Mouse (Mus musculus): ENCODE results near the gene Drd1.

Gene Drd1

DNA sequence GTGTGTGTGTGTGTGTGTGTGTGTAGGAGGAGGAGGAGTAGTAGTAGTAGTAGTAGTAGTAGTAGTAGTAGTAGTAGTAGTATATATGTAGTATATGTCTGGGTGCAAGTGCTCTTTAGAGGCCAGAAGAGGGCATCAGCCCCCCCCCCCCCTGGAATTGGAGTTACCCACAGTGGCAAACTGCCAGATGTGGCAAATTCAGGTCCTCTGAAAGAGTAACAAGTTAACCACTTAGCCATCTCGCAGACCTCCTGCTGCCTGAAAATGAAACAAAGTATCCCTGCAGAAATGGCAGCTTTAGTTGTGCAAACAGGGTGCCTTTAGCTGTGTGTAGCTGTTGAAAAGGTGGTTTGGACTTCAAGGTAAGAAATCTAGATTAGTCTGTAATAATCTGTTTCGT, 18.0 kb upstream of the Drd1 start:
- DNase-seq (ENCODE audit: low read depth, low spot score): no peak

DNA sequence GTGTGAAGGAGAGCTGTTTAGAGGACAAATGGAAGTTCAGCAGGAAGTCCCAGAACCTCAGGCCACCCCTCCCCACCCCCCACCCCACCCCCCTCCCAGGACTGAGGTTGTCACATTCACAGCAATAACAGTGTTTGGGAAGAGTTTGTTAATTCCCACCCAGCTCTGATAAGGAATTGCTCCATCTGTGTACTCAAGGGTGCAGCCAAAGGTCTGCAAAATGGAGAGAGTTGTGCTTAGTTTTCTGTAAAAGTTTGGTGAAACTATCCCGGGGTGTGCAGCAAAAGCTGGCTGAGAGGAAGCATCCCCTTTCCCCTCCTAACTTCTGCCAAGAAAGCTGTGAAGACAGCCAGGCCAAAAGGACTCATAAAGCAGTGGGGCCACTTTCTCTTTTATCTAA, 17.6 kb upstream of the Drd1 start:
- no peak for DNase-seq (ENCODE audit: low read depth, low spot score)

DNA sequence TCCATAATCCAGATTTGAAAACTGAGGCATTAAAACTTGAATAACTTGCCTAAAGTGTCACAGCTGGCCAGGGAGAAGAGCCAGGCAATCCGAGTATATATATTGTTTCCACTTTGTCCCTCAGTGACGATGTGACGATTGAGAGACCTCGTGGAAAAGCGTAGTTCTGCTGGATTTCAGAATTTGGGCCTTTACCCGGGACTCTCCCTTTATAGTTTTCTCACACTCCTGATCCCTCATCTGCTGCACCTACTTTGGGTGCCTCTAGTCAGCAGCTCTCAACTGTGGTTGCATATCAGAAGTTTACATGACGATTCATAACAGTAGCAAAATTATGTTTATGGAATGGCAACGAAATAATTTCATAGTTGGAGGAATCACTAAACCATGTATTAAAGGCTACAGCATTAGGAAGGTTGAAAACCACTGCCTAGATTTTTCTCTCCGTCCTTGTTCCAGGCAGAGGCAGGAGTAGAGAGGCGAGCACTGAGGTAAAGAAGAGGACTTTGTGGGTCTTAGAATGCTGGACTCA, 17.1 kb upstream of the Drd1 start:
- DNase-seq (ENCODE audit: low read depth, low spot score): no peak

DNA sequence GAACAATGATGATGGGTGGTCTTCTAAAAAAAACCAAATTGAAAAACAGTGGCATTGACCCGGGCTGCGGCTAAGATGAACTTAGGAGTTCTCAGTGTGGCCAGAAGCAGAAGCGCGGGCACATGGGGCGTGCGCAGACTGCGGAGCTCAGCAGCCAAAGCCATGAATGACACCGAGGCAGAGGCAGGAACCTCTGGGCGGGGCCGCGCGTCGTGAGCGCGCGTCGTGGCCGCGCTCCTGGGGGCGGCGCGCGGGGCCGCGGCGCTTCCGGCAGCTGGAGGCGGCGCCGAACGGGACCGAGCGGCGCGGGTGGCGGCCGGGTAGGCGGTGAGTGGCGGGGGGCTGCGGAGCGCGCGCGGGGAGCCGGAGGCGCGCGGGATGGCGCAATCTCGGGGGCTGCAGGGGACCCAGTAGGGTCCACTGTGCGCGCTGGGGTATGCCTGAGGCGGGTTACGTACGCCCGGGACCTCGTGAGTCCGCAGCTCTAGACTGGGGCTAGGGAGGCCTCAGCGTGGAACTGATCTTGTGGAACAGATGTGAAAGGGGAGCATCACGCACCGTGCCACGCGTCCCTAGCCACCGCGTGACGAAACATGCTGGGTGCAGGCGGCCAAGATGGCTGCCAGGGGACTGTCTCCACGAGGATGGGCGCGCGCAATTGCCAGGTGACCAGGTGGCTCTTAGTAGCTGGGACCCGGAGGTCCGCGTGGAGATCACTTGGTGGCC, 16.3 kb upstream of the Drd1 start, which contains the start of gene Sfxn1:
Gene Sfxn1, plus strand, starts transcription at position 264 of the 726 bp plus-strand sequence.
- peak; percentile 55 for DNase-seq (ENCODE audit: low read depth, low spot score)

DNA sequence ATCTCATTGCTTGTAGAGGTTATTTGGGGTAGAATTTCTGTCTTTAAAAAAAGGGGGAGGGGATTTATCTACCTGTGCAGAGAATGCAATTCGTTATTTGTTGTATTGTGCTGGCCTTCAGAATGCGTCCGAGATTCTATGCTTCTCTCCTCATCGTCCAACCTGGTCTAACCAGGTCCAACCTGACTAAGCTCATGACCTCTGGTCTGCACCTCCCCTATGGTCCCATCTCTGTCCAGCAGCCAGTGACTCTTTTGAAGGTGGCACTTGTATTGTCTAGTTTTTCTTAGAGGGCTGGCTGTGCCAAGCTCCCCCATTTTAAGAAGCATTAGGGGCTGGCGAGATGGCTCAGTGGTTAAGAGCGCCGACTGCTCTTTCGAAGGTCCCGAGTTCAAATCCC, 15.5 kb upstream of the Drd1 start:
- no peak for DNase-seq (ENCODE audit: low read depth, low spot score)

DNA sequence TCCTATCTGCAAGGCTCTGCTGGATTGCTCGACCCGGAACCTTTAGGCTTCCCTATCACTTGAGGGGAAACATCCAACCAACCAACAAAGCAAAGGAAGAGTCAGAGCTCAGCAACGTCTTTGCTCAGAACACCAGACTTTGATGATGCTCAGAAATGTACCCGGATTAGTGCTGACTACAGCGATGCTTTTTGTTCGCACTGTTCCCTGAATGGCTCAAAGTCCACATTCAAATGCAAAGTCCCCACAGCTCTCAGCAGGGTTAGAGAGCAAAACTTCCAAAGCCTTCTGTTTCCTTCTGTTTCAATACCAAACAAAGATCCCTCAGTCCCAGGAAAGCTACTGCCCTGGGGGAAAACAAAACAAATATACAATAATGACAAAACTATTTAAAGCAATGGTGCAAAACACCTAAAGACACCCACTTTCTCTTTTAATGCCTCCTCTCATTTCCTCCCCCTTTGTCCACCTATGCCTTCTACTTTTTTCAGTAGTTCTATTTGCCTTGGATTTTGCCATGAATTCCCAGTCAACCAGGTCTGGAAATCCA, 12.2 kb upstream of the Drd1 start:
- DNase-seq (ENCODE audit: low read depth, low spot score): no peak

DNA sequence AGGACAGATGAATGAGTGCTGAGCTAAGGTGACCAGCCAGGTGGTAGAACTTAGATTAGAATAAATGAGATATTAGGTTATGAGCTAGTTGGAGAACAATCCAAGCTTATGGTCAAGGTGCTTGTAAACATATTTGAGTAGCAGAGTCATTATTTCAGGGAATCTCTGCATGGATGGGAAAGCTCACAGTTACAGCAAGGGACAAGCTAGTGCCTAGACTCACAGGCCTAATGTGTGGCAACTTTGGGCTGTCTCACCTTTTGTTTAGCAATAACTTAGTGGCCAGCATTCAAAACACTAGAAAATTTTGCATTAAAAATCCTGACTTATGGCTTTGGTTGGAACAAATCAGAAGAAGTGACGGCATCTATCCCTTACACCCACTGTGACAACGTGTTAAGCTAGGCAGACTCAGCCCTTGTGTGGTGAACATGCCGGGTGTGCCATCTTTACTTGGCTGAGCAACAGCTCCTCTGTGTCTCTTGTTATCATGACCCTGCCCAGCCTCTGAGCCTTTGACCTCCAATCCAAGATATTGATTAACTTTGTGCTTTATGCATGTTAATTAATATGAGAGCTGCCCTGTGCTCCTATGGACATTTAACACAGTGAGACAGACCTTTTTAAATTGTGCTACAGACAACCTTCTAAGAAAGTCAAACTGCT, 10.7 kb upstream of the Drd1 start:
- DNase-seq (ENCODE audit: low read depth, low spot score): no peak

DNA sequence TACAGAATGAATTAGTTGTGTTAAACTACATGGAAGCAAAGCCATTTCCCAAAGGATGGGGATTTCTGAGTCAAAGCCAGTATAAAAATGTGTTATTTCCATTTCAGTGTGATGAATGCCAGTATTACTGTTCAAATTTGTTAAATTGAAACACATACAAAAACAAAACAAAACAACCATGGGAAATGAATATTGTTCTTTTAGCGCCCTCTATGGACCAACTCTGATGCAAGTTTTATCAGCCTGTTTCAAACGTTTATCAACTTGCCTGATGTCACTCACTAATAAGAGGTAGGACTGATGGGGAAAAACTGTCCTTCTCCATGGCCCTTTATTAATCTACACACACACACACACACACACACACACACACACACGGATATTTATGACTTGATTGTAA, 7.8 kb upstream of the Drd1 start:
- DNase-seq (ENCODE audit: low read depth, low spot score): no peak

DNA sequence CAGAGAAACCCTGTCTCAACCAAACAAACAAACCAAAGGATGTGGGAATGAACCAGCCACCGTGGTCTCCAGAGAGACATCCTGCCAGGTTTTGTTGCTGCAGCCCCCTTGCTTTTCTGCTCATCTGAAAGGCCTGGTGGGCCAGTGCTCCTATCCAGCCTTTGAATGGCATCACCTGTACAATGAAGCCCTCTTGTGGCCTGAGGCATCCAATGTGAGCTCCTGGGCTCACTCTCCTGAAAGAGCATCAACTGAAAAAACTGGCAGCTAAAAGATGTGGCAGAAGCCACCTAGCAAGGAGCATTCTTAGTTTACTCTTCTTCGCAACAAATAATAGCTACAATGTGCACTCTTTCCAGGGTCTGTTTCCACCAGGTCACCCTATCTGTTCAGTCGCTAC, 6.6 kb upstream of the Drd1 start:
- DNase-seq (ENCODE audit: low read depth, low spot score): no peak

DNA sequence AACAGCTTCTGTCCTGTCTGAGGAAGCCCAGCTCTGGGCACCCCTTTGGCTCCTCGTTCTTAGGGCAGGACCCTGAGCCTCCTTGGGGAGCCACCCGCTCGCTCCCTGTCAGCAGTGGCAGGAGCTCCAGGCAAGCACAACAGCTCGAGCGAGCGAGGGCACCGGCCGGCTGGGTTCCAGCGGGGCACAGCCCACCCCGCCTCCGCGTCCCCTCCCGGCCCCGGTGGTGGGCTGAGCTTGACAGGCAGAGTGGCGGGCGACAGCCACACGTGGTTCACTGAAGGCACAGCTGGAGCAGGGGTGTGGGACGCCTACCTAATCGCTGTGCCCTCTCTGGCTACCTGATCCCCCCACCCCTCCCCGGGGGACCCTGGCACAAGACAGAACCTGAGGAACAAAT, 543 bp downstream of the Drd1 start:
- DNase-seq (ENCODE audit: low read depth, low spot score): no peak

DNA sequence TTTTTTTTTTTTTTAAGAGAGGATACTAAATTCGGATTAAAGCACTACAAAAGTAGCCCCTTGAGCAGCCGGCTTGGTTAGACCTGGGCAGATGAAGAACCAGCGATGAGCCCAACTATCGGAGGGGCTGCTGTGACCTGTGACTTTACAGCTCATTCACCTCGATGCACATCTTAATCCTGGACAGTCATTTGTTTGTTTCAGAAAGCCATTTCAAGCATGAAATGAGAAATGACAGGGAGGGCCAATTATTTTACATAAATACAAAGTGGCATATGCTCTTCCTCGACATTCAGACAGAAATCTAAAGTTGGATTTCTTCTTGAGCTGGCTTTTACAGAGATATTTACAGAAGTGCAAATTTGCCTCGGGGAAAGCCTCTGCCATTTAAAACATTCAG, 3.9 kb downstream of the Drd1 start:
- no peak for DNase-seq (ENCODE audit: low read depth, low spot score)

DNA sequence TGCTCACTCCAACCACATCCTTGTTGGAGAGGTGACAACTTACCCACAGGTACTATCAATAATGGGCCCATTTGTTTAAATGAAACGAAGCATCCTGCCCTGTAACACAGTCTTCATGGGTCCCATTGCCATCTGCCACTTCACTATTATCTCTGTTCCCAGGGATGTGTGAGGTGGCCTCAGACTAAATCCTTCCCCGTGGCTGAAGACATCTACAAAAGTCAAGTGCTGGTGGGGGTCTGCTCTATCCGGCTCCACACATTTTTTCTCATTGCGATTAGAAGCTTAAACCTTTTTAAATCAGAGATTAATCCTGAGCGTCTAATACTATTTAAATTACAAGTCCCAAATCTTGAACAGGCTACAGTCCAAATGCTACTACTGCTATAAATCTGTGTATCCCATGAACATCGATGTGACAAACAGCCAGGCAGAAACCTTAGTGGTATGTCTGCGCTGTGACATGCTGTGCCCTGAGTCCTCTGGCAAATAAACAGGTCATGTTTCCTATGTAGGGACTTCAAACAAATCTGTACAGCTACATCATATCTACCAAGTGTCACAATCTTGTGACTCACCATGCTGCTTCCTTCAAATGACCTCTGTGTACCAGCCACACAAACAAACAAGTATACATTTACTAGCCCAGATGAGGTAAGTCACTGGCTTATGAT, 6.7 kb downstream of the Drd1 start:
- DNase-seq (ENCODE audit: low read depth, low spot score): no peak

DNA sequence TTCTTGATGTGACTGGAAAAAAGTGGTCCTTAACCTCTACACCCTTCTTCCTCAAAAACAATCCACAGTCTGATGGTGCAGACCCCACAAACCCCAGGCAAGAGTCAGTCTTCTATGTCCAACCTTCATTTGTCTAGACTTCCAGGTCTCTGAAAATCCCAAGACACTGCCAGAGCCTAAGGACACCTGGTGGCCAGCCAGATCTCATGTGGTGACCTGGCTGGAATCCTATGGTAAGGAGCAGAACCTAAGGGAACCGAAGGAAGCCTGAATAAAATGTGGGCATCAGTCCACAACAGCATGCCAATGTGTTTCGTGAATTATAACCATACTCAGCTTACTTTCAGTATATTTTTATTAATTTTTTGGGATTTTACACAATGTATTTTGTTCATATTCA, 15.2 kb downstream of the Drd1 start:
- DNase-seq (ENCODE audit: low read depth, low spot score): no peak

DNA sequence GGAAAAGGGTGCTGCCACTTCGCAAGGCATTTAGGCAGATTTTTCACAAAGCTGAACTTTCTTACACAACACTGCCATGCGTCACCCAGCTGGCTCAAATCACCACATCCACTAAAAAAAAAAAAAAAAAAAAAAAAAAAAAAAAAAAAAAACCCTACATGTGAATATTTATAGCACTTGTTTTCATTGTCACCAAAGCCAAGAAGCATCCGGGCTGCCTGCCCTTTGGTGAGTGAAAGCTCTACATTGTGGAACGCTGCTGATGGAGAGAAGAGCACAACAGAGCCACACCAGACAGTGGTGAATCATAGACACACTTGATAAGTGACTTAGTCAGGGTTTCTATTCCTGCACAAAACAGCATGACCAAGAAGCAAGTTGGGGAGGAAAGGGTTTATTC, 17.6 kb downstream of the Drd1 start:
- DNase-seq (ENCODE audit: low read depth, low spot score): no peak

DNA sequence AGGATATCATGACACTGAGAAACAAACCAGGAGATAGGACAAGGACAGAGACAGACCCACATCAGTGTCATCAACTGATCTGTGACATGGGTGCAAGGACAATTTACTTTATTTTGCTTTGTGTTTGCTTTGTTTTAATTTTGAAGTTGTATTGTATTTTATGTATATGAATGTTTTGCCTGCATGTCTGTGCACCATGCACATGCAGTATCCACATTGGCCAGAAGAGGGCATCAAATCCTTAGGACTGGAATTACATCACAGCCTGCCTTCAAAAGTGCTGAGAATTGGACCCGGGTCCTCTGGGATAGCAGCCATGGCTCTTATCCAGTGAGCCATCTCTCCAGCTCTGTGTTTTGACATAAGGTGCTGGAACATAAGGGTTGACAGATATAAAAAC, 20.0 kb downstream of the Drd1 start:
- peak; percentile 16 for DNase-seq (ENCODE audit: low read depth, low spot score)

DNA sequence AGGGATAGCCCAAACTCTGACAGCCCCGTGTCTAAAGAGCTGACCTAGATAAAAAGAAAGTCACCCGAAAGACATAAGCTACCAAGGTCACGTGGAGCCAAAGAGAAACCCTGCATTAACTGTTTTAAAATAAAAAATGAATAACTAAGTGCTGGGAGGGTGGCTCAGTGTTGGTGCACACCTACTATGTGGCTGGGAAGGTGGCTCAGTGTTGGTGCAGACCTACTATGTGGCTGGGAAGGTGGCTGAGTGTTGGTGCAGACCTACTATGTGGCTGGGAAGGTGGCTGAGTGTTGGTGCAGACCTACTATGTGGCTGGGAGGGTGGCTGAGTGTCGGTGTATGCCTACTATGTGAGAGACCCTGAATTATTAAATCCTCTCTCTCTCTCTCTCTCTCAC, 21.9 kb downstream of the Drd1 start:
- no peak for DNase-seq (ENCODE audit: low read depth, low spot score)

DNA sequence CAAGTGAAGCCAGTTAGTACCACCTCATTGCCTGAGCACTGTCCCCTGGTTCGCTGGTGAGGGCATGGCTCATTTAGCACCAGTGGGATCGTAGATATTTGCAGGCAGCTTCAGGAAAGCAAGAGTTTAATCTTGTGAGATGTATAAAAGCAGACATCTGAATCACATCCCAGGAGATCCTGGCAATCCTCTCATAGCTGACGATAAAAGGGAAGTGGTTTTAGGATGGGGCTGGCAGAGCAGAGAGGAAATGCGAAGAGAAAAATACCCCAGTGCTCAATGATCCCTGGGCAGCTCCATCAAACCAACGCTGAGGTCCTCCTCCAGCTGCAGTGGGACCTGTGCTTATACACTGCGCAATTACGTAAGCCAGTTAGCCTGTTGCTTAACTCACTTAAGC, 28.4 kb downstream of the Drd1 start:
- no peak for DNase-seq (ENCODE audit: low read depth, low spot score)

DNA sequence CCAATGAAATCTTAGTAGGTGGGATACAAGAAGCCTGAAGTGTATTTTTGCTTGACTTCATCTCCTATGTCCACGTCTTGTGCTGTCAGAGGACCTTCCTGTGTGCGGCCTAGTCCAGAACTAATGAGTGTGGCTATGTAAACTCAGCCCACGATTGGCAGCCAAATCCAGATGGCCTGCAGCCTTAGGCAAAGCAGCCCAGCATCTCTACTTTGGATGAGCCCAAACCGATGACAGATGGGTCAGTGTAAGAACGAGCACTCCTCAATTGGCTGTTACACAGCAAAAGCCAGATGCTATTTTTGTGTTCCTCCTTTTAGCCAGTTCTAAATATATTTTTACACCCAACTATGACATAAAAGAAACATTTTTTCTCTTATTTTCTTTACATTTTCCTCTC, 32.2 kb downstream of the Drd1 start:
- DNase-seq (ENCODE audit: low read depth, low spot score): no peak

DNA sequence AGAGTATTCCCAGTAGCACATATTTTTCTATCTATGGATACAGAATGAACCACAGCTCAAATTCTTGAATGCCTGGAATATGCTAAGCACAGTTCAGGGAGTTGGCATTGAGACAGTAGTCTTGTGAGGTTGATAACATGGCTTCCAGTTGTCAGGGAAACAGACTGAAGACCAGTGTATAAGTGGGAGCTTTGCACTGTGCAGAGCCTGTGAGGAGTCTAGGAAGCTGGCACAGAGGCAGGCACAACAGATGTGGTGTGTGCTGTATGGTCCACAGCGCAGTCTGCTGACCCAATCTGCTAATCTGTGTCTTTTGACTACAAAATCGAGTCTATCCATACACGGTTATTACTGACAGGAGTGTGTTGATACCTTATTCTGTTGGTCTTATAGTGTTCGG, 46.8 kb downstream of the Drd1 start:
- no peak for DNase-seq (ENCODE audit: low read depth, low spot score)

Measured in WW6 (cell line).